Mouse (Mus musculus): ENCODE data around the gene Frmd4b. TPM values are rescaled to one million over a fixed set of nuclear protein-coding genes. Genes with fewer than 3 reads are reported as not detected.

Gene Frmd4b
- polyA plus RNA-seq, 1 experiment: 8.2 TPM

- DNase-seq: no peak
- Histone ChIP-seq H3K4me3 (ENCODE audit: control insufficient read depth, insufficient read depth, low read length) (no peak overlapping the region), H3K4me1 (replicated peaks; ENCODE audit: control insufficient read depth, insufficient read depth, low read length) (peaks cover 8% of the 10 kb centered on the region), H3K27me3 (ENCODE audit: control insufficient read depth, insufficient read depth, low read length) (no peaks in the 10 kb centered on the region), H3K27ac (ENCODE audit: control insufficient read depth, insufficient read depth, low read length) (no peak overlapping the region), H3K36me3 (ENCODE audit: control insufficient read depth, insufficient read depth, low read length) (no peaks in the 10 kb centered on the region)
- 90% methylated on average over 17 of the region's 17 CpGs for WGBS
- TF ChIP-seq POLR2A (IDR thresholded peaks at IDR 0.05; ENCODE audit: control insufficient read depth, extremely low read depth, insufficient read depth, low read length, poor library complexity): no peak
- no peak for TF ChIP-seq CTCF (IDR thresholded peaks at IDR 0.05; ENCODE audit: borderline replicate concordance, control insufficient read depth, extremely low read depth, insufficient read depth, low read length, poor library complexity)
Measured at GRCm38 (mm10) chr6:97395477-97396350, 221.6 kb downstream of the Frmd4b start.

DNA sequence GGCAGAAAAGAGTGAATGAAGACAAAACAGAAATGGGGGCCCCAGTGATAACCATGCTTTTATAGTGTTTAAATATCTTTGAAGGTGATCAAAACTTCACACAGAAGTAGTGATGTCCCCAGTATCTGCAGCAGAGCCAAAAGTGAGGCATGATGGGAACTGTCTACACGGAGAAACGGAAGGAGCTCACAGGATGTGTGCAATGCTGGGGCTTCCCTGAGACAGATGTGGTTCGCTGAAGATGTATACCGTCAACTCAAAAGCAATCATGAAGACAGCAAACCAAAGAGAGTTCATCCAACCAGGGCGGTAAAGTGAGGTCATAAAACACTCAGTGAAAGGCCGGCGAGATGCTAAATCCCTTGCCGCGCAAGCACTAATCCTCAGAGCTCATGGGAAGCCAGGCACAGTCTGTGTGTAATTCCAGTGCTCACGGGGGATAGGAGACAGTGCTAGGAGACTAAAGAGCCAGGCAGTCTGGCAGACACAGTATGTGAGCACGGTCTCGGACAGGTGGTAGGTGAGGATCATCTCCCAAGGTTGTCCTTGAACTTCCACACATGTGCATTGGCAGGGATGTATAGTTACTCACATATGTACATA, 222.8 kb downstream of the Frmd4b start:
- Histone ChIP-seq H3K36me3 (ENCODE audit: control insufficient read depth, insufficient read depth, low read length) (no peaks in the 10 kb centered on the region), H3K27me3 (ENCODE audit: control insufficient read depth, insufficient read depth, low read length) (no peaks in the 10 kb centered on the region), H3K27ac (ENCODE audit: control insufficient read depth, insufficient read depth, low read length) (peak overlapping the region; percentile 49; the same call in 1 of the 2 replicates), H3K4me1 (replicated peaks; ENCODE audit: control insufficient read depth, insufficient read depth, low read length) (peaks cover 8% of the 10 kb centered on the region), H3K4me3 (ENCODE audit: control insufficient read depth, insufficient read depth, low read length) (no peak overlapping the region)
- WGBS: 82% methylated on average over 12 of the region's 12 CpGs
- DNase-seq: no peak
- TF ChIP-seq POLR2A (IDR thresholded peaks at IDR 0.05; ENCODE audit: control insufficient read depth, extremely low read depth, insufficient read depth, low read length, poor library complexity) (no peak), CTCF (IDR thresholded peaks at IDR 0.05; ENCODE audit: borderline replicate concordance, control insufficient read depth, extremely low read depth, insufficient read depth, low read length, poor library complexity) (no peak)

DNA sequence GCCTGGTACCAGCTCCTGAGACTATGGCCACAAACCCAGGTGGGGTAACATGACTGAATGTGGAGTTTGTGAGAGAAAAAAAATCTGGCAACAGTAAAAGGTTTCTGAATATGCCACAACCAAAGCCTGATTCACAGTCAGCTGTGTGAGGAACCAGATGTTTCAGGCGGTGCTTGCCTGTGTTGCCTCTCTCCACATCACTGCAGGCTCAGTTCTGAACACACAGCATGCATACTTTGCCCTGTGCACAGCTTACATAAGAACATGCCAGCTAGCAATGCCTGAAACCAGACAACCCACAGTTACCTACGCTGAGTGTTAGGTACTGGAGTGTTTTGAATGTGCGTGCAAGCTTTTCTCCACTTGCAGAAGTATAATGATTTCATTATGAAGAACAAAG, 224.4 kb downstream of the Frmd4b start:
- peaks cover 8% of the 10 kb centered on the region for H3K4me1 ChIP-seq (replicated peaks; ENCODE audit: control insufficient read depth, insufficient read depth, low read length)
- H3K36me3 ChIP-seq (ENCODE audit: control insufficient read depth, insufficient read depth, low read length): no peaks in the 10 kb centered on the region
- H3K27me3 ChIP-seq (ENCODE audit: control insufficient read depth, insufficient read depth, low read length): no peaks in the 10 kb centered on the region
- H3K4me3 ChIP-seq (ENCODE audit: control insufficient read depth, insufficient read depth, low read length): no peak overlapping the region
- no peak for DNase-seq
- H3K27ac ChIP-seq (ENCODE audit: control insufficient read depth, insufficient read depth, low read length): no peak overlapping the region
- TF ChIP-seq POLR2A (IDR thresholded peaks at IDR 0.05; ENCODE audit: control insufficient read depth, extremely low read depth, insufficient read depth, low read length, poor library complexity): no peak
- TF ChIP-seq CTCF (IDR thresholded peaks at IDR 0.05; ENCODE audit: borderline replicate concordance, control insufficient read depth, extremely low read depth, insufficient read depth, low read length, poor library complexity): no peak
- WGBS: 71% methylated on average over 3 of the region's 3 CpGs

DNA sequence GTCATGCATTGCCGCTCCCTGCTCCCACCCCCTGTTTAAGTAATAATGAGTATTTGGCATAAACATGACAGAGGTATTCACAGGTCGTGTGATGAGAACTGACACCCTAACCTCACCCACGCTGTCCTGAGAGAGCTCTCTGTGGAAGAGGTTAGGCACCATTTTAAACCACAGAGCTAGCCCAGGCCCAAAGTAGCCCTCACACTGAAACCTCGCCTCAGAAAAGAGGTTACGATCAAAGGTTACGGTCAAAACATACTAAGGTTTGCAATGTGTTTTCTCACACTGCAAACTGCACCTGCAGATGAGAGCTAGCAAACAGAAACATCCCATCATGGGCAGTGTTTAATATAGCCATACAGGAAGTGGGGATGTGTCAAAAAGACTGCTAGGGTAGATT, 230.0 kb downstream of the Frmd4b start:
- TF ChIP-seq CTCF (IDR thresholded peaks at IDR 0.05; ENCODE audit: borderline replicate concordance, control insufficient read depth, extremely low read depth, insufficient read depth, low read length, poor library complexity) (no peak), POLR2A (IDR thresholded peaks at IDR 0.05; ENCODE audit: control insufficient read depth, extremely low read depth, insufficient read depth, low read length, poor library complexity) (no peak)
- H3K4me3 ChIP-seq (ENCODE audit: control insufficient read depth, insufficient read depth, low read length): no peak overlapping the region
- H3K27me3 ChIP-seq (ENCODE audit: control insufficient read depth, insufficient read depth, low read length): no peaks in the 10 kb centered on the region
- no peak for DNase-seq
- no peaks in the 10 kb centered on the region for H3K36me3 ChIP-seq (ENCODE audit: control insufficient read depth, insufficient read depth, low read length)
- 34% methylated on average over 6 of the region's 6 CpGs for WGBS
- H3K4me1 ChIP-seq (replicated peaks; ENCODE audit: control insufficient read depth, insufficient read depth, low read length): peaks cover 4% of the 10 kb centered on the region; the same call in 1 of the 2 replicates
- H3K27ac ChIP-seq (ENCODE audit: control insufficient read depth, insufficient read depth, low read length): no peak overlapping the region

GRCm38 (mm10) chr6:97384918-97385317, 232.4 kb downstream of the Frmd4b start:
- Histone ChIP-seq H3K27ac (ENCODE audit: control insufficient read depth, insufficient read depth, low read length) (no peak overlapping the region), H3K27me3 (ENCODE audit: control insufficient read depth, insufficient read depth, low read length) (no peaks in the 10 kb centered on the region), H3K36me3 (ENCODE audit: control insufficient read depth, insufficient read depth, low read length) (no peaks in the 10 kb centered on the region), H3K4me3 (ENCODE audit: control insufficient read depth, insufficient read depth, low read length) (no peak overlapping the region), H3K4me1 (replicated peaks; ENCODE audit: control insufficient read depth, insufficient read depth, low read length) (peaks cover 4% of the 10 kb centered on the region; the same call in 1 of the 2 replicates)
- TF ChIP-seq POLR2A (IDR thresholded peaks at IDR 0.05; ENCODE audit: control insufficient read depth, extremely low read depth, insufficient read depth, low read length, poor library complexity): no peak
- TF ChIP-seq CTCF (IDR thresholded peaks at IDR 0.05; ENCODE audit: borderline replicate concordance, control insufficient read depth, extremely low read depth, insufficient read depth, low read length, poor library complexity): no peak
- WGBS: 89% methylated on average over 5 of the region's 5 CpGs
- no peak for DNase-seq

DNA sequence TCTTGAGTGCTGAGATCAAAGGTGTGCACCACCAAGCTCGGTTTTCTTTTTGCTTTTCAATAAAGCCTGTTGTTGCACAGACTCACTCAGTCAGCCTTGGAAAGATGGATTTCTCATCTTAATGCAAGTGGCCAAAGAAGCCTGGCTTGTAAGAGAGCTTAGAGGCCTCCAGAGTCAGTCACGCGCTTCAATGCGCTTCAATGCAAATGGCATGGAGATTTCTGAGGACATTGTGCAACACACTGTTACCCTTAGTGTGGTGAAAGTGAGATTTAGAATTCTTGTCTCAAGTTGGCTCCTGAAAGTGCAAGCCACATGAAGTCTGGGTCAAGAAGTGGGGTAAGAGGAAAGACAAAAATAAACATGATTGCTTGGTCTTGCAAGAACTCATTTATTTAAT, 236.1 kb downstream of the Frmd4b start:
- no peak for DNase-seq
- WGBS: 88% methylated on average over 4 of the region's 4 CpGs
- no peak overlapping the region for H3K4me3 ChIP-seq (ENCODE audit: control insufficient read depth, insufficient read depth, low read length)
- no peaks in the 10 kb centered on the region for H3K36me3 ChIP-seq (ENCODE audit: control insufficient read depth, insufficient read depth, low read length)
- H3K27ac ChIP-seq (ENCODE audit: control insufficient read depth, insufficient read depth, low read length): no peak overlapping the region
- no peaks in the 10 kb centered on the region for H3K4me1 ChIP-seq (replicated peaks; ENCODE audit: control insufficient read depth, insufficient read depth, low read length)
- TF ChIP-seq POLR2A (IDR thresholded peaks at IDR 0.05; ENCODE audit: control insufficient read depth, extremely low read depth, insufficient read depth, low read length, poor library complexity) (no peak), CTCF (IDR thresholded peaks at IDR 0.05; ENCODE audit: borderline replicate concordance, control insufficient read depth, extremely low read depth, insufficient read depth, low read length, poor library complexity) (no peak)
- no peaks in the 10 kb centered on the region for H3K27me3 ChIP-seq (ENCODE audit: control insufficient read depth, insufficient read depth, low read length)

Measured in thymus, adult 2 months (tissue).